Mouse (Mus musculus) B cell, adult 2 months (primary cell): ENCODE data around the gene Cbx8.
A peak's percentile ranks its signal among the peaks of the same experiment; 100 is the strongest.

ENCODE experiments used
- DNase-seq, 2 experiments: peaks; one replicate each; pipeline ENCODE4 v3.0.0; 2022

Cbx8 gene

GRCm38 (mm10) chr11:119078691-119079444, 38.1 kb upstream of the Cbx8 start:
- DNase-seq, result no peak

- DNase-seq, result no peak
Observed at GRCm38 (mm10) chr11:119077755-119078154, 37.0 kb upstream of the Cbx8 start.

GRCm38 (mm10) chr11:119075805-119076204, 35.0 kb upstream of the Cbx8 start:
- DNase-seq, result peak; percentile 46 to 55

- no peak for DNase-seq
Observed at GRCm38 (mm10) chr11:119073876-119074433, 33.2 kb upstream of the Cbx8 start.

- DNase-seq, result no peak
Observed at GRCm38 (mm10) chr11:119072986-119073385, 32.2 kb upstream of the Cbx8 start.

GRCm38 (mm10) chr11:119072239-119072638, 31.5 kb upstream of the Cbx8 start:
- DNase-seq, result no peak

- DNase-seq, result no peak
Observed at GRCm38 (mm10) chr11:119066841-119067240, 26.1 kb upstream of the Cbx8 start.

- DNase-seq, result peak; percentile 41 to 46
Observed at GRCm38 (mm10) chr11:119059256-119059655, 18.5 kb upstream of the Cbx8 start.

- DNase-seq, result peak; percentile 32 to 47
Observed at GRCm38 (mm10) chr11:119058041-119058995, 17.5 kb upstream of the Cbx8 start.

GRCm38 (mm10) chr11:119057291-119057690, 16.5 kb upstream of the Cbx8 start:
- DNase-seq, result no peak

GRCm38 (mm10) chr11:119056301-119057211, 15.8 kb upstream of the Cbx8 start:
- DNase-seq, result peak; percentile 52 to 62

- peak; percentile 20 to 42 for DNase-seq
Observed at GRCm38 (mm10) chr11:119055571-119056131, 14.9 kb upstream of the Cbx8 start.

- DNase-seq, result peak; percentile 63 to 65
Observed at GRCm38 (mm10) chr11:119054351-119055345, 13.9 kb upstream of the Cbx8 start.

- DNase-seq, result peak; percentile 17 to 23
Observed at GRCm38 (mm10) chr11:119053738-119054350, 13.1 kb upstream of the Cbx8 start.

- DNase-seq, result peak; percentile 75 to 80
Observed at GRCm38 (mm10) chr11:119053257-119053670, 12.5 kb upstream of the Cbx8 start.

- peak; percentile 29 to 31 for DNase-seq
Observed at GRCm38 (mm10) chr11:119052661-119053256, 12.0 kb upstream of the Cbx8 start.

GRCm38 (mm10) chr11:119051927-119052660, 11.3 kb upstream of the Cbx8 start:
- peak; percentile 57 for DNase-seq

GRCm38 (mm10) chr11:119051426-119051825, 10.7 kb upstream of the Cbx8 start:
- DNase-seq, result no peak

GRCm38 (mm10) chr11:119050361-119050760, 9.6 kb upstream of the Cbx8 start:
- peak; percentile 52 for DNase-seq
